Mouse (Mus musculus): Measurements from ENCODE around the gene Bdnf.

DNA sequence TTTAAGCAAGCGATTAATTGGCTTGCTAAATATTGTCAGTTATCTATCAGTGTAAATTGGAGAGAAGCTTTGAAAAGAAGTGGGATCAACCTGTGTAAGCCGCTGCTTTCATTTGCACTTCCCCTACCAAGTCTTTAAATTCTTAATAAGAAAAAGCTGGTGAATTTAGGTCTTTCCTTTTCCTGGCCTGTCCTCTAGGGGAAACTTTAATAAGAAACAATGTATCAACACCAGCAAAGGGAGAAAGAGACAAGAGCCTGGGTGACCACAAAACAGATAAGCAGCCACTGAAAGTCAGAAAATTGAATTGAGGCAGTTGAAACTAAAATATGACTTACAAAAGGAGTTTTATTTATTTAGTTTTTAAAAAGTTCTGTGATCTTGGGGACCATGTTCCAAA is 4.9 kb downstream of the Bdnf start:
- TF ChIP-seq POLR2A (IDR thresholded peaks at IDR 0.05; ENCODE audit: borderline replicate concordance, extremely low read depth, low read depth, low read length), result no peak
- no peak for TF ChIP-seq CTCF (IDR thresholded peaks at IDR 0.05; ENCODE audit: insufficient read depth, low read length)

Data from lung, adult 2 months (tissue).